Mouse (Mus musculus): ENCODE measurements around the gene Rnf220. TPM values are rescaled to one million over a fixed set of nuclear protein-coding genes. Genes with fewer than 3 reads are reported as not detected.

Rnf220 gene
- polyA plus RNA-seq, 1 experiment from 2014 or later = 50.7 TPM

DNA sequence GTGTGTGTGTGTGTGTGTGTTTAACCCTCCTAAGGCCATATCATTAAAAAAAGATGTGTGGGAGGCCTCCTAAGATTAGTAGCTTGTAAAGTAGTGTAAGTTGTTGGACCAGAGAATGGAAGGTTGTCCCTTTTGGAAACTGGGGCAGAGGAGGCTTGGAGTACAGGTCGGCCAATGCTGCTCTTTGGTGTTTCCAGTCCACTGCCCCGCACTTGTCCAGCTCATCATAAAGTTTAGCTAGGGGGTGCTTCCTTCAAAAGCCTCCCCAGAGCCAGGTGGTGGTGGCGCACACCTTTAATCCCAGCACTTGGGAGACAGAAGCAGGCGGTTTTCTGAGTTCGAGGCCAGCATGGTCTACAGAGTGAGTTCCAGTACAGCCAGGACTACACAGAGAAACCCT lies 244.1 kb downstream of the Rnf220 start:
- Histone ChIP-seq H3K27me3 (replicated peaks; ENCODE audit: insufficient read depth, low read length) (no peaks in the 10 kb centered on the region), H3K27ac (ENCODE audit: low read length) (peak overlapping the region; percentile 90), H3K9me3 (ENCODE audit: low read length) (no peaks in the 10 kb centered on the region), H3K9ac (replicated peaks; ENCODE audit: low read depth) (no peak overlapping the region), H3K4me1 (ENCODE audit: insufficient read depth, low read depth, low read length) (peaks cover 7% of the 10 kb centered on the region; the same call in 1 of the 2 replicates), H3K4me3 (ENCODE audit: low read depth, low read length) (no peak overlapping the region; the same call in 1 of the 2 replicates), H3K36me3 (ENCODE audit: insufficient read depth, low read length) (no peaks in the 10 kb centered on the region), H3K4me2 (replicated peaks; ENCODE audit: low read depth, low read length) (peak overlapping the region; percentile 85)
- 91% methylated on average over 5 of the region's 5 CpGs for WGBS
- DNase-seq (ENCODE audit: low spot score) = no peak
- ATAC-seq = no peak
- TF ChIP-seq CTCF (IDR thresholded peaks at IDR 0.05) = no peak
- TF ChIP-seq EP300 (IDR thresholded peaks at IDR 0.05) = no peak

DNA sequence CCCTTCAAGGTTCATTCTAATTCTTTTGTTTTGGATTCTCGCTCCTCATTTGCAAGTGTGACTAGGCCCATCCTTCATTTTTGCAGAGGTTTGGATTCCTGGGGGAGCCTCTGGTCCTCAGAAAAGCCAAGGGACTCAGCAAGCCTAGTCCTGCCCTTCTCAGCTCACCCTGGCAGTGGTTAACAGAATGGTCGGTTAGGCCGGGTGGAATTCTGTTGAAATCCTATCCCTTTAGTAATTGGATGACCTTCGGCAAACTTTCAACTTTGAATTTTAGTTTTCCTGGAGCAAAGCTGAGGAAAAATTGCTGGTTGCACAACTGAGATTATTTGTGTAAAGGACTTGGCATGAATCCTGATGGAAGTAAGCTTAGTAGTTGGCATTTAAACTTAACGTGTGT lies 244.5 kb downstream of the Rnf220 start:
- H3K4me1 ChIP-seq (ENCODE audit: insufficient read depth, low read depth, low read length) = peaks cover 7% of the 10 kb centered on the region; the same call in 1 of the 2 replicates
- DNase-seq (ENCODE audit: low spot score) (peak; percentile 94), ATAC-seq (peak; percentile 52)
- WGBS = 23% methylated on average over 5 of the region's 5 CpGs
- H3K4me3 ChIP-seq (ENCODE audit: low read depth, low read length) = peak overlapping the region; percentile 73
- H3K4me2 ChIP-seq (replicated peaks; ENCODE audit: low read depth, low read length) = peak overlapping the region; percentile 85
- TF ChIP-seq CTCF (IDR thresholded peaks at IDR 0.05) (no peak), EP300 (IDR thresholded peaks at IDR 0.05) (peak; percentile 46; the same call in 1 of the 2 replicates)
- peak overlapping the region; percentile 90 for H3K27ac ChIP-seq (ENCODE audit: low read length)
- peak overlapping the region; percentile 69 for H3K9ac ChIP-seq (replicated peaks; ENCODE audit: low read depth)
- H3K9me3 ChIP-seq (ENCODE audit: low read length) = no peaks in the 10 kb centered on the region
- no peaks in the 10 kb centered on the region for H3K36me3 ChIP-seq (ENCODE audit: insufficient read depth, low read length)
- H3K27me3 ChIP-seq (replicated peaks; ENCODE audit: insufficient read depth, low read length) = no peaks in the 10 kb centered on the region

DNA sequence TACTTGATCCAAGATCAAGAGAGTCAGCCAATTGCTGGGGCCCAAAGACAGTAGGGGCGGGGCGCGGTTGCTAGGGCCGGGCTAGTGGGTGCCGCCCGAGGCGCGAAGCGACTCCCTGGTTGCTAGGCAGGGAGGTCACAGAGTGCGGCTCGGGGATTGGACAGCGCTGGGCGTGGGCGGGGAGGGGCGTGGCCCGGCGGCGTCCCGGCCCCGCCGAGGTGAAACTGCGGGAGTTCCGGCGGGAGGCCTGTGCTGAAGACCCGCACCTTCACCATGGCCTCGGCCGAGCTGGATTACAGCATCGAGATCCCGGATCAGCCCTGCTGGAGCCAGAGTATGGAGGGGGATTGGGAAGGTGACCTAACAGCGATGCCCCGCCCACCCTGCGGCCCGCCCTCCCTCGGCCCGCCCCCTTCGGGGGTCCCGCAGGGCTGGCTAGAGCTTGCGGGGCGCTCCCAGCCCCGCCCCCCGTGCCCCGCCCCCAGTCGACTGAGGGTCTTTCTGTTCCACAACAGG lies 245.0 kb downstream of the Rnf220 start, which contains the start of the genes Tmem53 and Armh1:
TSS of gene Tmem53 (plus strand) at position 151 of the 516 bp plus-strand sequence.
TSS of gene Armh1 (minus strand) at position 325 of the 516 bp plus-strand sequence.
- H3K27ac ChIP-seq (ENCODE audit: low read length) = peak within 1 kb of the TSS; percentile 90
- H3K4me2 ChIP-seq (replicated peaks; ENCODE audit: low read depth, low read length) = peak within 1 kb of the TSS; percentile 85
- TF ChIP-seq CTCF (IDR thresholded peaks at IDR 0.05) (no peak), EP300 (IDR thresholded peaks at IDR 0.05) (no peak)
- ATAC-seq (peak; percentile 100), DNase-seq (ENCODE audit: low spot score) (peak; percentile 96)
- WGBS = under 1% methylated on average over 31 of the region's 43 CpGs
- H3K36me3 ChIP-seq (ENCODE audit: insufficient read depth, low read length) = no peaks in the 10 kb centered on the region
- peak within 1 kb of the TSS; percentile 73 for H3K4me3 ChIP-seq (ENCODE audit: low read depth, low read length)
- no peaks in the 10 kb centered on the region for H3K27me3 ChIP-seq (replicated peaks; ENCODE audit: insufficient read depth, low read length)
- peaks cover 7% of the 10 kb centered on the region; the same call in 1 of the 2 replicates for H3K4me1 ChIP-seq (ENCODE audit: insufficient read depth, low read depth, low read length)
- H3K9me3 ChIP-seq (ENCODE audit: low read length) = no peaks in the 10 kb centered on the region
- H3K9ac ChIP-seq (replicated peaks; ENCODE audit: low read depth) = peak within 1 kb of the TSS; percentile 69

DNA sequence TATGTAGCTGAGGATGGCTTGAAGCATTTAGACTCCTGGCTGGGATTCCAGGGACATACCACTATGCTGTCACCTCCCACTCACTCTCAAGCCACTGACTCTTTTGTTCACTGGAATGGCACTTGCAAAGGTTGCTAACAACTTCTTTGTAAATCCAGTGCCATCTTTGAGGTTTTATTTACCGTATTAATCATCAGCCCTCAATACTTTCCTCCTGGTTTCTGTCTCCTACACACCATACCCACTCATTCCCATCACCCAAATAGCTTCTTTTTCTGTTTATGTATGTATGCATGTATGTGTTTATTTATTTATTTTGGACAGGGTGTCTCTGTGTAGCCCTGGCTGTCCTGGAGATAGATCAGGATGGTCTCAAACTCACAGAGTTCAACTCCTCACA lies 245.9 kb downstream of the Rnf220 start:
- DNase-seq (ENCODE audit: low spot score) (no peak), ATAC-seq (no peak)
- H3K4me3 ChIP-seq (ENCODE audit: low read depth, low read length) = no peak overlapping the region
- H3K9me3 ChIP-seq (ENCODE audit: low read length) = no peaks in the 10 kb centered on the region
- no peak overlapping the region for H3K27ac ChIP-seq (ENCODE audit: low read length)
- H3K27me3 ChIP-seq (replicated peaks; ENCODE audit: insufficient read depth, low read length) = no peaks in the 10 kb centered on the region
- peaks cover 7% of the 10 kb centered on the region; the same call in 1 of the 2 replicates for H3K4me1 ChIP-seq (ENCODE audit: insufficient read depth, low read depth, low read length)
- no peak overlapping the region for H3K9ac ChIP-seq (replicated peaks; ENCODE audit: low read depth)
- no peaks in the 10 kb centered on the region for H3K36me3 ChIP-seq (ENCODE audit: insufficient read depth, low read length)
- WGBS = 77% methylated on average over 1 of the region's 1 CpGs
- H3K4me2 ChIP-seq (replicated peaks; ENCODE audit: low read depth, low read length) = peak overlapping the region; percentile 85; the same call in 1 of the 2 replicates
- TF ChIP-seq CTCF (IDR thresholded peaks at IDR 0.05) (no peak), EP300 (IDR thresholded peaks at IDR 0.05) (no peak)

DNA sequence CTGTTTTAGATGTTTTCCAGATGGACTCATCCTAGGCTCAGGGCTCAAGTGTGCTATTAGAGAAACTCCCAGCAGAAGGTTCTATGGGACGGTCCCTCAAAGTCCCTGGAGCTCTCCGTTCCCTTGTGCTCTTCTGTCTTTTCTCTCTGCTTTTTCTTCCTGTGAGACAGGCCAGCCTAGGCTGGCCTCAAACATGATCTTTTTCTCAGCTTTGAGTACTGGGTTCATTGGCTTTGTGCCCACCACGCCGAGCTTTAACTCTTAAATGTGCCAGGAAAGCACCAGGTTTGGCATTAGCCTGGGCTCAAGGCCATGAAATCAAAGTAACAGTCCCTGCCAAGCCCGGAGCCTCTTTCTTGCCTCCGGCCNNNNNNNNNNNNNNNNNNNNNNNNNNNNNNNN lies 256.0 kb downstream of the Rnf220 start:
- DNase-seq (ENCODE audit: low spot score) = peak; percentile 11
- H3K36me3 ChIP-seq (ENCODE audit: insufficient read depth, low read length) = no peaks in the 10 kb centered on the region
- H3K9me3 ChIP-seq (ENCODE audit: low read length) = no peaks in the 10 kb centered on the region
- no peak overlapping the region for H3K9ac ChIP-seq (replicated peaks; ENCODE audit: low read depth)
- no peak overlapping the region for H3K27ac ChIP-seq (ENCODE audit: low read length)
- H3K4me2 ChIP-seq (replicated peaks; ENCODE audit: low read depth, low read length) = no peak overlapping the region
- no peaks in the 10 kb centered on the region; the same call in 1 of the 2 replicates for H3K4me1 ChIP-seq (ENCODE audit: insufficient read depth, low read depth, low read length)
- H3K4me3 ChIP-seq (ENCODE audit: low read depth, low read length) = no peak overlapping the region
- no peak for TF ChIP-seq EP300 (IDR thresholded peaks at IDR 0.05)
- TF ChIP-seq CTCF (IDR thresholded peaks at IDR 0.05) = no peak
- H3K27me3 ChIP-seq (replicated peaks; ENCODE audit: insufficient read depth, low read length) = no peaks in the 10 kb centered on the region
- no peak for ATAC-seq
- WGBS = 61% methylated on average over 6 of the region's 6 CpGs

DNA sequence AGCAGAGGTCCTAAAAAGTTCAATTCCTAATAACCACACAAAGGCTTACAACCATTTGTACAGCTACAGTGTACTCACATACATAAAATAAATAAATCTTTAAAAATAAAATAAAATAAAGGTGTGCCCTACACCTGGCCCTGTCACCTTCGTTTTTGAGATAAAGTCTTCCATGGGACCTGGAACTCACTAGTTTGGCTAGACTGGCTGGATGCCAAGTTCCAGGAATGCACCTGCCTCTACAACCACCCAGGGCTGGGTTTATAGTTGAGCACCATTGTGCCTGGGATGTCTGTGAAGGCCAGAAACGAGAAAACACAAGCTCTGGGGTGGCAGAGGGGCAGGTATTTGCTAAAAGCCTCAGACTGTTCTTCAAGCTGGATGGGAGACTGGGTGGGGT lies 257.7 kb downstream of the Rnf220 start:
- no peak for TF ChIP-seq CTCF (IDR thresholded peaks at IDR 0.05)
- TF ChIP-seq EP300 (IDR thresholded peaks at IDR 0.05) = no peak
- Histone ChIP-seq H3K36me3 (ENCODE audit: insufficient read depth, low read length) (no peaks in the 10 kb centered on the region), H3K4me1 (ENCODE audit: insufficient read depth, low read depth, low read length) (no peaks in the 10 kb centered on the region; the same call in 1 of the 2 replicates), H3K9me3 (ENCODE audit: low read length) (no peaks in the 10 kb centered on the region), H3K27me3 (replicated peaks; ENCODE audit: insufficient read depth, low read length) (no peaks in the 10 kb centered on the region), H3K4me2 (replicated peaks; ENCODE audit: low read depth, low read length) (no peak overlapping the region), H3K27ac (ENCODE audit: low read length) (no peak overlapping the region), H3K4me3 (ENCODE audit: low read depth, low read length) (no peak overlapping the region), H3K9ac (replicated peaks; ENCODE audit: low read depth) (no peak overlapping the region)
- 29% methylated on average over 2 of the region's 2 CpGs for WGBS
- peak; percentile 32 for DNase-seq (ENCODE audit: low spot score)
- ATAC-seq = no peak

All from lung, postnatal 0 days (tissue).